Mouse (Mus musculus) erythroblast, embryonic 14.5 days (primary cell): Measurements from ENCODE around the gene Smim20. TPM values are rescaled to one million over a fixed set of nuclear protein-coding genes. Genes with fewer than 3 reads are reported as not detected.

ENCODE experiments used
- H3K27me3 ChIP-seq: 2 replicates; pipeline ENCODE4 v1.6.1; 2012; ENCODE audit warnings: inconsistent platforms; ENCODE audit not compliant: control insufficient read depth
- H3K36me3 ChIP-seq: 2 replicates; pipeline ENCODE4 v1.6.1; 2012; ENCODE audit warnings: mild to moderate bottlenecking, inconsistent platforms; ENCODE audit not compliant: control insufficient read depth
- H3K4me1 ChIP-seq: 2 replicates; pipeline ENCODE4 v1.6.1; 2012; ENCODE audit warnings: inconsistent platforms; ENCODE audit not compliant: control insufficient read depth
- H3K4me3 ChIP-seq: replicated peaks from 2 replicates; pipeline ENCODE3; 2012; ENCODE audit warnings: moderate library complexity, mild to moderate bottlenecking, inconsistent platforms
- H3K9me3 ChIP-seq: 2 replicates; pipeline ENCODE4 v1.6.1; 2012; ENCODE audit warnings: low read length, inconsistent platforms, mixed read lengths; ENCODE audit not compliant: control insufficient read depth
- GATA1 ChIP-seq: IDR thresholded peaks from 2 replicates; pipeline ENCODE4 v1.6.1; 2012; ENCODE audit warnings: low read length, inconsistent platforms, mixed read lengths
- TAL1 ChIP-seq: IDR thresholded peaks from 3 replicates; pipeline ENCODE4 v1.6.1; 2012; ENCODE audit warnings: low read length, inconsistent platforms, mixed read lengths
- polyA plus RNA-seq: library from polyadenylated mRNA; stranded (reverse); fragments of >175 nt; gene quantifications from 2 replicates; pipeline ENCODE4 v1.2.3, GENCODE M21; 2012

Smim20 gene
- polyA plus RNA-seq, 1 experiment: 1.4 TPM

DNA sequence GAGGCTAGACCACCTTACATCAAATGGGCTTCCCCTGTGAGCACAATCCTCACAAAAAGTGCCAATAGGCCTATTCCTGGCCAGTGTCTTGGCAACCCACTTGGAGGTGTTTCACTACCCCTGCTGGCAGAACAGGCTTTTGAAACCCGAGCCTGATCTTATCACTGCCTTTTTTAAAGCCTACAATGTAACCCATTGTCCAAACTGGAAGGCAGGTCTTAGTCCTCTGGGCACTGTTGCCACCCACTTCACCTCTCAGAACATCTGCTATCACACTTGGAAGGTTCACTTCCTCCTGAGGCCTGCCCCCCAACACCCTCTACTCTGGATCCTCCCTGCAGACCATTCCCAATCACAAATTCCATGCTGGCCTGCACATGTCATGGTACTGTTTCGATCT, 25.8 kb upstream of the Smim20 start:
- Histone ChIP-seq H3K9me3 (no peaks in the 10 kb centered on the region), H3K4me3 (no peak overlapping the region), H3K36me3 (no peaks in the 10 kb centered on the region), H3K27me3 (no peaks in the 10 kb centered on the region), H3K4me1 (no peaks in the 10 kb centered on the region)
- TF ChIP-seq TAL1: no peak
- no peak for TF ChIP-seq GATA1

- Histone ChIP-seq H3K4me3 (no peak overlapping the region), H3K9me3 (no peaks in the 10 kb centered on the region), H3K36me3 (no peaks in the 10 kb centered on the region), H3K4me1 (no peaks in the 10 kb centered on the region), H3K27me3 (no peaks in the 10 kb centered on the region)
- TF ChIP-seq TAL1 (no peak), GATA1 (no peak)
Measured at GRCm38 (mm10) chr5:53241963-53242362, 24.9 kb upstream of the Smim20 start.

DNA sequence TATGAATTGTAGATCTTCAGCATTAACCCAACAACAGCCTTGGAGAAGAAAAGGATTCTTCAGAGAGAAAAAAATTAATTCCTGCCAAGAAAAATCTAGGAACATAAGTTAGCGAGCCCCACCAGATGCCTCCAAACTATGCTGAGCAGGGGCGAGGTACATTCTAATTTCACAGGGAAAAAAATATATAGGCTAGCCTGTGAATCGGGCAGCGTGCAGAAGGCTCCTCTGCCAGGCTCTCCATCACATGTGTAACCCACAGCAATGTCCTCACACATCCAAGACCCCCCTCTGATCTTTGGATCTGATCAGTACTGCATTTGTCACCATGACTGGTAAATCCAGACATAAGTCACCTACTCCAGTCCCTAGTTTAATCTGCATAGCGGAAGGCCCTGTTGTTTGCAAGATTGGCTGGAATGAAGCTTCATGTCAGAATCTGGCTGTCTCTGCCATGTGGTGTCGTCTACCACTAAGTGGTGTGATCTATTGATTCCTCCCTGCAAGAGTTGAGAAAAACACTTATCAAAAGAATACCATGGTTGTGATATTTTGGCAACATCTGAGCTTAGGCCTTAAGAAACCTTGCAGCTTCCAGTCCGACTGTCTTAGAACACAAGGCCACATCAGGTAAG, 23.9 kb upstream of the Smim20 start:
- Histone ChIP-seq H3K4me1 (no peaks in the 10 kb centered on the region), H3K27me3 (no peaks in the 10 kb centered on the region), H3K36me3 (no peaks in the 10 kb centered on the region), H3K9me3 (no peaks in the 10 kb centered on the region), H3K4me3 (no peak overlapping the region)
- no peak for TF ChIP-seq GATA1
- TF ChIP-seq TAL1: no peak

GRCm38 (mm10) chr5:53243933-53244332, 22.9 kb upstream of the Smim20 start:
- H3K27me3 ChIP-seq: no peaks in the 10 kb centered on the region
- TF ChIP-seq GATA1: no peak
- TF ChIP-seq TAL1: no peak
- H3K4me1 ChIP-seq: no peaks in the 10 kb centered on the region
- H3K36me3 ChIP-seq: no peaks in the 10 kb centered on the region
- H3K9me3 ChIP-seq: no peaks in the 10 kb centered on the region
- H3K4me3 ChIP-seq: no peak overlapping the region

DNA sequence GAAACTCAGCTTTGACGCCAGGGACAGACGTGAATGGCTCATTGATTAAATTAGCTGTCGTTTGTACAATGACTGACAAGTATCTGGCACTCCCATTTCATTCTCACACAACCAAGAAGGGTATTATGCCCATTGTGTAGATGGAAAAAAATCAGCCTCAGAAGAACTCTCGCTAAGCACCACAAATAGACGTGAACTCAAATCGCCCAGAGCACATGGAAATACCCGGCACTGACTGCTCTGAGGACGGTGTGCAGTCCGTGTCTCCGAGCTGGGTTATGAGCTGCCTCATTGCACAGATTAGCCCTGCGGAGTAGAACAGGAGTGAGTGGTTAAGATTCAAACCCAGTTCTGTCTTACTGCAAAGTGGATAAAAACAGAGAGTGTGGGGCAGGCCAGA, 18.4 kb upstream of the Smim20 start:
- Histone ChIP-seq H3K9me3 (no peaks in the 10 kb centered on the region), H3K27me3 (no peaks in the 10 kb centered on the region), H3K4me3 (no peak overlapping the region), H3K4me1 (no peaks in the 10 kb centered on the region), H3K36me3 (no peaks in the 10 kb centered on the region)
- TF ChIP-seq GATA1 (no peak), TAL1 (no peak)

- Histone ChIP-seq H3K36me3 (no peaks in the 10 kb centered on the region), H3K4me3 (no peak overlapping the region), H3K9me3 (no peaks in the 10 kb centered on the region), H3K27me3 (no peaks in the 10 kb centered on the region), H3K4me1 (no peaks in the 10 kb centered on the region)
- TF ChIP-seq GATA1 (no peak), TAL1 (no peak)
Measured at GRCm38 (mm10) chr5:53249431-53250061, 17.3 kb upstream of the Smim20 start.

DNA sequence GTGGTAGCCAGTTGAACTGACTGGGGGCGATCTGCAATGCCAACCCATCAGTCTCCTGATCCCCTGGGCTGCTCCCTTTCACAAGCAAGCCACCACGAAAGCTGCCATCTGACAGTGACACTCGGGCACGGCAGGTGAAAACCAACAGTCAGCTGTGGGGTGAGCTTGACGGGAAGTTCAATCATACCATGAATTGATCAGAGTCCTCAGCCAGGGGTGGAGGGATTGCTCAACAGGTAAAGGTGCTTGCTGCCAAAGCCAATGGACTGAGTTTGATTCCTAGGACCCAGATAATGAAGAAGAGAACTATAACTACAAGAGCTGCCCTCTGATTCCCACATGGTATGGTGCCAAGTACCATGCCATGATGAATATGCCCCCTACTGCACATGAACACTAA, 12.7 kb upstream of the Smim20 start:
- no peak overlapping the region for H3K4me3 ChIP-seq
- no peaks in the 10 kb centered on the region for H3K4me1 ChIP-seq
- H3K9me3 ChIP-seq: no peaks in the 10 kb centered on the region
- H3K36me3 ChIP-seq: no peaks in the 10 kb centered on the region
- H3K27me3 ChIP-seq: peaks cover 29% of the 10 kb centered on the region
- TF ChIP-seq GATA1: no peak
- TF ChIP-seq TAL1: no peak

GRCm38 (mm10) chr5:53254821-53255220, 12.1 kb upstream of the Smim20 start:
- Histone ChIP-seq H3K9me3 (no peaks in the 10 kb centered on the region), H3K4me1 (no peaks in the 10 kb centered on the region), H3K4me3 (no peak overlapping the region), H3K27me3 (peaks cover 32% of the 10 kb centered on the region), H3K36me3 (no peaks in the 10 kb centered on the region)
- TF ChIP-seq TAL1 (no peak), GATA1 (no peak)

DNA sequence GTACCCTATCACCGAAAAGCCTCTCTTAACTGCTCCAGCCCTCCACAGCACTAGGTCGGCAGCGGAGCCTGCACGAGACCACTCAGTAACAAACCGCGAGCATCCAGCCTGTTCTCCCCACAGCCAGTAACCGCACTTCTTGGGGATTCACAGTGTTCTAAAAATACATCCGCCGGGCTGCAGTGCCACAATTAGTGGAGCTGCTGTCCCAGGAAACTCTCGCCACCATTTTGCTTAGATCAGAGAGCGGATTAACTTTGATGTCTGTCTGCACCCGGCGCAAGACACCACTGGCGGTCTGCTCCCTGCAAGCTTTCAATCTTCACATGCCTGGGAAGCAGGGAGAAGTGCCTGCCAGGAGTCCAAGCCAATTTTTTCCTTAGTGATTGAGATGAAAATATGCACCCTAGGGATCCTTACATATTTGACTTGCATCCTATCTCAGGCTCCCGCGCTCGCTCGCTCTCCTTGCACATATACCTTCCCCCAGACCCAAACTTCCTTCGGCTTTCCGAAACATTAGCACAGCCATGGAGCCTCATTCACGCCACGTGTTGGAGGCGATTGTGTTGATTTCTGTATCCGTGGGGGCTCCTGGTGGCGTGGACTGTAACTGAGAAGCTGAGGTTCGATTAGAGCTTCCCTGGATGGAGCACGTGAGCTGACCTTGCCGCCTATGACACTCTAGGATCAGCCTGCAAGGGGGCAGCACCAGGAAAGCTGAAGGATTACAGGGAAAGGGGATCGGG, 8.7 kb upstream of the Smim20 start:
- Histone ChIP-seq H3K9me3 (no peaks in the 10 kb centered on the region), H3K27me3 (peaks cover 38% of the 10 kb centered on the region), H3K4me3 (no peak overlapping the region), H3K4me1 (no peaks in the 10 kb centered on the region), H3K36me3 (no peaks in the 10 kb centered on the region)
- TF ChIP-seq TAL1 (no peak), GATA1 (no peak)
